Mouse (Mus musculus) CH12.LX (cell line): ENCODE data around the gene Mok. TPM values are rescaled to one million over a fixed set of nuclear protein-coding genes. Genes with fewer than 3 reads are reported as not detected.

Source experiments
- DNase-seq: peaks from one replicate; pipeline ENCODE4 v3.0.0-alpha.2; 2013; ENCODE audit errors: extremely low read depth
- H3K27ac ChIP-seq: 2 replicates; pipeline ENCODE4 v1.5.1; 2012; ENCODE audit warnings: low read depth, mild to moderate bottlenecking, control low read depth, moderate library complexity; ENCODE audit not compliant: insufficient read depth
- H3K27me3 ChIP-seq: replicated peaks from 2 replicates; pipeline ENCODE3; 2012; ENCODE audit warnings: inconsistent platforms
- H3K36me3 ChIP-seq, 2 experiments: replicated peaks in 1 of 2; 2 replicates each; pipeline versions ENCODE3 to v1.6.1; 2012; ENCODE audit warnings: inconsistent platforms in 1 of 2, low read length in 1 of 2, mild to moderate bottlenecking in 1 of 2, mixed read lengths in 1 of 2, moderate library complexity in 1 of 2; ENCODE audit not compliant: control insufficient read depth in 1 of 2, insufficient read depth in 1 of 2
- H3K4me1 ChIP-seq, 2 experiments: 2 replicates each; pipeline ENCODE4 v1.6.1; 2012; ENCODE audit warnings: inconsistent platforms in 1 of 2, moderate library complexity in 1 of 2; ENCODE audit not compliant: insufficient read depth in 2 of 2, control insufficient read depth in 1 of 2
- H3K4me2 ChIP-seq: 2 replicates; pipeline ENCODE4 v1.6.1; 2012; ENCODE audit warnings: low read depth, mild to moderate bottlenecking, control low read depth; ENCODE audit not compliant: poor library complexity, insufficient read depth, severe bottlenecking
- H3K4me3 ChIP-seq, 3 experiments: fragments of 150-350 bp in 1 of 3; sonication (generic) in 1 of 3; replicated peaks in 1 of 3; 2 replicates each; pipeline versions ENCODE3 to v1.5.1; 2011 to 2012; ENCODE audit warnings: low read depth in 2 of 3, low read length in 2 of 3, mild to moderate bottlenecking in 2 of 3, moderate library complexity in 2 of 3, control low read depth in 1 of 3, improper control_type of control experiment in 1 of 3, inconsistent platforms in 1 of 3, mixed read lengths in 1 of 3; ENCODE audit not compliant: poor library complexity in 1 of 3
- H3K79me2 ChIP-seq: replicated peaks from 2 replicates; pipeline ENCODE4 v1.6.1; 2012; ENCODE audit warnings: mild to moderate bottlenecking, moderate library complexity; ENCODE audit not compliant: control insufficient read depth, poor library complexity, insufficient read depth, severe bottlenecking; ENCODE audit errors: extremely low read depth
- H3K9ac ChIP-seq: 2 replicates; pipeline ENCODE4 v1.6.1; 2012; ENCODE audit warnings: low read depth, mild to moderate bottlenecking, control low read depth, moderate library complexity; ENCODE audit not compliant: insufficient read depth
- H3K9me3 ChIP-seq: replicated peaks from 2 replicates; pipeline ENCODE3; 2012; ENCODE audit warnings: low read length, inconsistent platforms, mixed read lengths
- BHLHE40 ChIP-seq: IDR thresholded peaks from 2 replicates; pipeline ENCODE4 v1.6.1; 2011; ENCODE audit warnings: mild to moderate bottlenecking, low read depth, low read length, improper control_type of control experiment
- ETS1 ChIP-seq: conservative IDR thresholded peaks from 2 replicates; pipeline ENCODE4 v1.6.1; 2012; ENCODE audit warnings: low read depth, mild to moderate bottlenecking, inconsistent platforms, low read length, improper control_type of control experiment, moderate library complexity
- HCFC1 ChIP-seq: IDR thresholded peaks from 2 replicates; pipeline ENCODE4 v1.6.1; 2012; ENCODE audit warnings: low read depth, mild to moderate bottlenecking, inconsistent platforms, low read length, improper control_type of control experiment
- MEF2A ChIP-seq: IDR thresholded peaks from 2 replicates; pipeline ENCODE4 v1.6.1; 2014; ENCODE audit warnings: low read depth, mild to moderate bottlenecking, inconsistent platforms, low read length, improper control_type of control experiment, borderline replicate concordance
- MXI1 ChIP-seq: IDR thresholded peaks from 2 replicates; pipeline ENCODE4 v1.6.1; 2011; ENCODE audit warnings: mild to moderate bottlenecking, low read depth, low read length, improper control_type of control experiment
- POLR2A ChIP-seq: IDR thresholded peaks from 2 replicates; pipeline ENCODE4 v1.6.1; 2011; ENCODE audit warnings: low read depth, mild to moderate bottlenecking, improper control_type of control experiment, low read length
- RAD21 ChIP-seq: IDR thresholded peaks from 2 replicates; pipeline ENCODE4 v1.6.1; 2011; ENCODE audit warnings: low read depth, mild to moderate bottlenecking, low read length, improper control_type of control experiment, moderate library complexity
- SIN3A ChIP-seq: IDR thresholded peaks from 2 replicates; pipeline ENCODE4 v1.6.1; 2012; ENCODE audit warnings: low read length, improper control_type of control experiment, inconsistent platforms
- TBP ChIP-seq: conservative IDR thresholded peaks from 2 replicates; pipeline ENCODE4 v1.6.1; 2011; ENCODE audit warnings: low read depth, low read length, improper control_type of control experiment
- TCF12 ChIP-seq: IDR thresholded peaks from 2 replicates; pipeline ENCODE4 v1.6.1; 2014; ENCODE audit warnings: low read depth, mild to moderate bottlenecking, inconsistent platforms, low read length, improper control_type of control experiment
- UBTF ChIP-seq: IDR thresholded peaks from 2 replicates; pipeline ENCODE4 v1.6.1; 2012; ENCODE audit warnings: low read depth, mild to moderate bottlenecking, inconsistent platforms, low read length, improper control_type of control experiment, moderate library complexity
- ZMIZ1 ChIP-seq: IDR thresholded peaks from 2 replicates; pipeline ENCODE4 v1.6.1; 2012; ENCODE audit warnings: low read depth, mild to moderate bottlenecking, inconsistent platforms, low read length, improper control_type of control experiment
- ZNF384 ChIP-seq: IDR thresholded peaks from 2 replicates; pipeline ENCODE4 v1.6.1; 2012; ENCODE audit warnings: low read depth, low read length, improper control_type of control experiment, inconsistent platforms
- dilution Hi-C: fragments of 300-500 bp; cut with MboI; formaldehyde crosslinking; loops from 2 replicates; pipeline ENCODE4 v1.14.3; 2020; ENCODE audit warnings: low sequenced_read_pairs; ENCODE audit not compliant: extremely low pct_unique_long_range_greater_than_20kb, extremely low pct_ligation_motif_present
- in situ Hi-C: fragments of 300-500 bp; cut with MboI; formaldehyde crosslinking; loops from 3 replicates; pipeline ENCODE4 v1.14.3; 2019; ENCODE audit warnings: low sequenced_read_pairs, low pct_ligation_motif_present, low pct_unique_long_range_greater_than_20kb, mixed read lengths
- polyA plus RNA-seq: library from polyadenylated mRNA; unstranded; fragments of >175 nt; gene quantifications from 2 replicates; pipeline ENCODE4 v1.2.1, GENCODE M21; 2012; ENCODE audit warnings: low read depth; ENCODE audit not compliant: insufficient read length
- total RNA-seq, 2 experiments: library from RNA; depleted of rRNA; stranded (reverse); fragments of 300-350 nt in 1 of 2; fragments of >200 nt in 1 of 2; gene quantifications; 2 replicates each; pipeline ENCODE4 v1.2.3; 2012 to 2014

Mok gene
- total and polyA plus RNA-seq, 3 experiments, result 7.1 to 11.0 (median 9.8) TPM

DNA sequence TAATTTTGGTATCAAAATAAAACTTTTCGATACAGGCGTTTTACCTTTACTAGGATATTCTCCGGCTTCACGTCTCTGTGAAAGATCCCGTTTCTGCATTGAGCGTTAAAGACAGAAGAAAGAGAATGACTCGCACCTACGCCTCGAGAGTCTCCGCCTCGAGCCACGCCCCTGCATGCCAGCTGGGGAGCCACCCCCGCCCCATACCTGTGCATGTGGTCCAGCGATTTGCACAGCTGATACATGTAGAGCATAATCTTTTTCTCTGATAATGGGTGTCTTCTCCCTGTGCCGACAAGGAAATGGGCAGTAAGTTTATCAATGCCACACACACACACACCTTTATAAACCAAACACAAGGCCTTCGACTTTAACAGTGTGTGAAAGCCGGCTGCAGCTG lies 25.8 kb downstream of the Mok start:
- dilution Hi-C loops (no loop called here), in situ Hi-C loops (no loop called here)
- H3K36me3 ChIP-seq, result peaks cover 0 to 18% of the 10 kb centered on the region in 2 experiments
- H3K27me3 ChIP-seq, result no peaks in the 10 kb centered on the region
- no peaks in the 10 kb centered on the region for H3K9me3 ChIP-seq
- no peak overlapping the region for H3K9ac ChIP-seq
- DNase-seq, result no peak
- H3K4me1 ChIP-seq, result peaks cover 13 to 48% of the 10 kb centered on the region in 2 experiments
- H3K27ac ChIP-seq, result no peak overlapping the region
- TF ChIP-seq MXI1 (no peak), ZNF384 (no peak), UBTF (no peak), MEF2A (no peak)
- no peak overlapping the region for H3K4me2 ChIP-seq
- no peak overlapping the region for H3K4me3 ChIP-seq
- no peaks in the 10 kb centered on the region for H3K79me2 ChIP-seq

DNA sequence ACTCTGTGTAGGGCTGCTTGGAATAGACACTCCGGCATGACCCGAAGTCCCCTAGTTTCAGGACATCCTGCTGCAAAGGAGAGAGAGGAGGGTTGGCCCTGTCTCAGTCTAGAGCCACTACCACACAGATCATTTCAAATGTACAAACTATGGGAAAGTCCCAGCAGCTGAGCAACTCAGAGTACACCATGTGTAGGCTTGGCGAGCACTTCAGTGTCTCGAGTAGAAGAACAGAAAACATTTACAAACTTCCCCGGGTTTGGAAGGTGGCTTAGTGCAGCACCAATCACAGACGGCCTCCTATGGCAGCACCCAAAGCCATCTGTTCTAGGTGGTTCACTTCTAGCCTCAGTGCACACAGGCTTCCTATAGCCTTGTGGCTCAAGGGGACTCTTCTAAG lies 27.1 kb downstream of the Mok start:
- Histone ChIP-seq H3K4me2 (peak overlapping the region; percentile 63), H3K9ac (peak overlapping the region; percentile 23; the same call in 1 of the 2 replicates), H3K4me3 (peak overlapping the region; percentile 13 to 52 (median 50)), H3K27me3 (no peaks in the 10 kb centered on the region), H3K79me2 (no peaks in the 10 kb centered on the region), H3K9me3 (no peaks in the 10 kb centered on the region), H3K4me1 (peaks cover 12 to 43% of the 10 kb centered on the region in 2 experiments), H3K36me3 (peaks cover 2 to 31% of the 10 kb centered on the region in 2 experiments), H3K27ac (peak overlapping the region; percentile 93)
- dilution Hi-C loops, result no loop called here
- TF ChIP-seq HCFC1 (no peak), ETS1 (0 out of 2 replicates have a peak, but pooled peaks have one; percentile 11), TCF12 (peak; percentile 64), SIN3A (peak; percentile 78), MXI1 (peak; percentile 75), TBP (peak; percentile 58; the same call in 1 of the 2 replicates), BHLHE40 (peak; percentile 28; the same call in 1 of the 2 replicates), ZMIZ1 (no peak; the same call in 1 of the 2 replicates), RAD21 (no peak), UBTF (0 out of 2 replicates have a peak, but pooled peaks have one; percentile 6), POLR2A (peak; percentile 36; the same call in 1 of the 2 replicates)
- in situ Hi-C loops, result no loop called here
- peak; percentile 82 for DNase-seq
